Mouse (Mus musculus) heart, postnatal 0 days (tissue): ENCODE results near the gene Nsa2.

Source experiments
- CTCF ChIP-seq: IDR thresholded peaks from 2 replicates; pipeline ENCODE4 v1.5.1; 2016; ENCODE audit warnings: antibody characterized with exemption, control low read depth, low read depth
- EP300 ChIP-seq: IDR thresholded peaks from 2 replicates; pipeline ENCODE4 v1.6.1; 2016; ENCODE audit warnings: antibody characterized with exemption, low read depth

DNA sequence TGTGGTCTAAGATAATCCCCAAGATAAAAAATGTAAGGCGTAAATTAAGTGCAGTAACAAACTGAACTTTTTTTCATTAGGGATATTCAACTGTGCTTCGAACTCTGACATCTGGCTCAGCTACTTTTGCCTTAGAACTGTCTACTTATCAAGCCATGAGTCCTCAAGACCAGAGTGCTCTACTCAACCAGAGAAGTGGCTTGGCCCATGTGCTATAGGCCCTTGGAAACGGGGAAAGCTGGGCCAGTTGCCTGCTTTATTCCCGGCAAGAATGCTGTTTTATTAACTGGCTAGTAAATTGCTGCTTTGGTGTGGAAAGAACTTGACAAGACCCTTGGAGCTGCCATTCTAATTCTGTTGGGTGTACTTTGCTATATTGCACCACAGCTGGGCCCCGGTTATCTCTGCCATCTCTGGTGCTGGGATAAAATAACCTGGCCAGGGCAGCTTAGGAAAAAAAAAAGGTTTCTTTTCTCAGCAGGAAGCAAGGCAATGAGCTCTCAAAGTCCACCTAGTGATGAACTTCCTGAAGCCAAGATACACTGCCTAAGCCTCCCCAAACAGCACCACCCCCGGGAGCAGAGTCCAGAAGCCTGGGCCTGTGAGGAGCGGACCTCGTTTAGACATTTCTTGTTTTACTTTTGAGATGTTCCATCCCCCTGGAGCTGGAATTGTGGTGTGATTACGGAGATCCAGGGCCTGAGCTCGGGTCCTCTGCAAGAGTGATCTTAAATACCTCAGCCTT, 38.0 kb upstream of the Nsa2 start:
- no peak for TF ChIP-seq CTCF
- no peak for TF ChIP-seq EP300
